Mouse (Mus musculus) stomach, embryonic 14.5 days (tissue): ENCODE measurements around the gene Vps13a. TPM values are rescaled to one million over a fixed set of nuclear protein-coding genes. Genes with fewer than 3 reads are reported as not detected.
"Not testable (repeated sequence)": the region's sequence is repeated elsewhere in the genome, so short reads cannot be mapped to it uniquely, and the experiment has no call there.

Source experiments
- ATAC-seq: fragments of 200-750 bp; cut with Nextera tagmentation; 2 replicates; pipeline ENCODE4 v1.8.0; 2017; ENCODE audit warnings: low read depth, moderate TSS enrichment; ENCODE audit not compliant: insufficient number of reproducible peaks, insufficient read depth, low FRiP score
- H3K27ac ChIP-seq: fragments of 300-500 bp; sonication (generic); 2 replicates; pipeline ENCODE4 v1.5.1; 2014; ENCODE audit warnings: mild to moderate bottlenecking, low read length, moderate library complexity, mixed read lengths
- H3K27me3 ChIP-seq: fragments of 300-500 bp; sonication (generic); 2 replicates; pipeline ENCODE4 v1.6.1; 2014; ENCODE audit warnings: low read length, control low read depth, mixed read lengths; ENCODE audit not compliant: control insufficient read depth, insufficient read depth
- H3K36me3 ChIP-seq: fragments of 300-500 bp; sonication (generic); 2 replicates; pipeline ENCODE4 v1.6.1; 2014; ENCODE audit warnings: mild to moderate bottlenecking, control low read depth, low read length, moderate library complexity, mixed read lengths; ENCODE audit not compliant: control insufficient read depth, insufficient read depth
- H3K4me1 ChIP-seq: fragments of 300-500 bp; sonication (generic); 2 replicates; pipeline ENCODE4 v1.6.1; 2014; ENCODE audit warnings: low read length, control low read depth, mixed read lengths; ENCODE audit not compliant: control insufficient read depth, insufficient read depth
- H3K4me2 ChIP-seq: fragments of 300-500 bp; sonication (generic); replicated peaks from 2 replicates; pipeline ENCODE4 v1.6.1; 2014; ENCODE audit warnings: low read depth, low read length, control low read depth
- H3K4me3 ChIP-seq: fragments of 300-500 bp; sonication (generic); 2 replicates; pipeline ENCODE4 v1.5.1; 2014; ENCODE audit warnings: low read depth, low read length, control low read depth
- H3K9ac ChIP-seq: fragments of 300-500 bp; sonication (generic); replicated peaks from 2 replicates; pipeline ENCODE4 v1.6.1; 2014; ENCODE audit warnings: low read depth, mild to moderate bottlenecking, control low read depth, low read length, moderate library complexity, mixed read lengths
- H3K9me3 ChIP-seq: fragments of 300-500 bp; sonication (generic); 2 replicates; pipeline ENCODE4 v1.6.1; 2016; ENCODE audit warnings: low read depth, low read length, control low read depth; ENCODE audit not compliant: control insufficient read depth
- WGBS: fragments of 180-500 bp; shearing (Covaris S2); extraction: QIAGEN DNeasy Blood & Tissue Kit; methylation state at CpG from one replicate; pipeline ENCODE4 v1.1.7; 2014; 5-methylcytosine and 5-hydroxymethylcytosine counted together
- polyA plus RNA-seq: library from polyadenylated mRNA; unstranded; fragments of >200 nt; fragmentation: Nextera tagmentation; extraction: Ambion mirVana; gene quantifications from 2 replicates; pipeline ENCODE4 v1.2.1, GENCODE M21; 2014

The Vps13a gene
- polyA plus RNA-seq, 1 experiment from 2014 or later: 20.8 TPM

- no peak for ATAC-seq
- no peaks in the 10 kb centered on the region for H3K27me3 ChIP-seq
- no peaks in the 10 kb centered on the region for H3K9me3 ChIP-seq
- H3K4me1 ChIP-seq: no peaks in the 10 kb centered on the region
- H3K36me3 ChIP-seq: no peaks in the 10 kb centered on the region
- no peak overlapping the region for H3K4me3 ChIP-seq
- no peak overlapping the region for H3K27ac ChIP-seq
- no peak overlapping the region for H3K4me2 ChIP-seq
- H3K9ac ChIP-seq: no peak overlapping the region
- WGBS: 75% methylated on average over 3 of the region's 3 CpGs
These were observed 21.4 kb upstream of the Vps13a start for GRCm38 (mm10) chr19:16802123-16802522.

- no peaks in the 10 kb centered on the region for H3K27me3 ChIP-seq
- no peak overlapping the region for H3K4me3 ChIP-seq
- H3K27ac ChIP-seq: no peak overlapping the region
- no peak overlapping the region for H3K4me2 ChIP-seq
- no peaks in the 10 kb centered on the region for H3K36me3 ChIP-seq
- no peaks in the 10 kb centered on the region for H3K4me1 ChIP-seq
- 72% methylated on average over 4 of the region's 4 CpGs for WGBS
- ATAC-seq: no peak
- H3K9me3 ChIP-seq: no peaks in the 10 kb centered on the region
- H3K9ac ChIP-seq: no peak overlapping the region
These were observed 17.2 kb upstream of the Vps13a start for GRCm38 (mm10) chr19:16797923-16798322.

- H3K4me3 ChIP-seq, H3K4me2 ChIP-seq, ATAC-seq, H3K36me3 ChIP-seq, H3K27ac ChIP-seq, H3K4me1 ChIP-seq, H3K27me3 ChIP-seq, H3K9ac ChIP-seq, H3K9me3 ChIP-seq: not testable (repeated sequence)
- WGBS: 76% methylated on average over 3 of the region's 3 CpGs
These were observed 13.8 kb upstream of the Vps13a start for GRCm38 (mm10) chr19:16794486-16794885.

GRCm38 (mm10) chr19:16789930-16790329 lies 9.2 kb upstream of the Vps13a start:
- no peaks in the 10 kb centered on the region for H3K4me1 ChIP-seq

GRCm38 (mm10) chr19:16784879-16785278 lies 4.1 kb upstream of the Vps13a start:
- Histone ChIP-seq H3K9me3 (no peaks in the 10 kb centered on the region), H3K4me2 (no peak overlapping the region)
- no peak for ATAC-seq

More at GRCm38 (mm10) chr19:16789930-16790329, 9.2 kb upstream of the Vps13a start:
- H3K36me3 ChIP-seq: no peaks in the 10 kb centered on the region
- 75% methylated on average over 4 of the region's 4 CpGs for WGBS
- H3K4me3 ChIP-seq: no peak overlapping the region
- ATAC-seq: no peak
- H3K9ac ChIP-seq: no peak overlapping the region
- H3K4me2 ChIP-seq: no peak overlapping the region
- no peaks in the 10 kb centered on the region for H3K27me3 ChIP-seq
- no peak overlapping the region for H3K27ac ChIP-seq
- no peaks in the 10 kb centered on the region for H3K9me3 ChIP-seq

GRCm38 (mm10) chr19:16781406-16782019 lies 780 bp upstream of the Vps13a start:
- no peaks in the 10 kb centered on the region for H3K4me1 ChIP-seq
- H3K27ac ChIP-seq: no peak overlapping the region
- H3K4me2 ChIP-seq: peak overlapping the region; percentile 94
- H3K9me3 ChIP-seq: no peaks in the 10 kb centered on the region
- no peaks in the 10 kb centered on the region for H3K36me3 ChIP-seq
- H3K4me3 ChIP-seq: peak overlapping the region; percentile 69
- no peak for ATAC-seq
- 0 out of 2 replicates have a peak overlapping the region, but pooled peaks have one; percentile 4 for H3K9ac ChIP-seq
- H3K27me3 ChIP-seq: no peaks in the 10 kb centered on the region
- WGBS: 12% methylated on average over 10 of the region's 10 CpGs

More at GRCm38 (mm10) chr19:16784879-16785278, 4.1 kb upstream of the Vps13a start:
- Histone ChIP-seq H3K27me3 (no peaks in the 10 kb centered on the region), H3K4me3 (no peak overlapping the region), H3K9ac (no peak overlapping the region), H3K4me1 (no peaks in the 10 kb centered on the region), H3K36me3 (no peaks in the 10 kb centered on the region), H3K27ac (no peak overlapping the region)
- 24% methylated on average over 3 of the region's 3 CpGs for WGBS

- peak overlapping the region; percentile 69 for H3K4me3 ChIP-seq
- H3K4me2 ChIP-seq: peak overlapping the region; percentile 94
- no peaks in the 10 kb centered on the region for H3K4me1 ChIP-seq
- no peaks in the 10 kb centered on the region for H3K36me3 ChIP-seq
- H3K9ac ChIP-seq: peak overlapping the region; percentile 47
- no peak overlapping the region for H3K27ac ChIP-seq
- under 1% methylated on average over 53 of the region's 55 CpGs for WGBS
- peak; percentile 59 for ATAC-seq
- no peaks in the 10 kb centered on the region for H3K9me3 ChIP-seq
- H3K27me3 ChIP-seq: no peaks in the 10 kb centered on the region
These were observed 416 bp downstream of the Vps13a start for GRCm38 (mm10) chr19:16780251-16780783.

GRCm38 (mm10) chr19:16779786-16780185 lies 947 bp downstream of the Vps13a start:
- WGBS: 15% methylated on average over 8 of the region's 8 CpGs
- no peaks in the 10 kb centered on the region for H3K27me3 ChIP-seq
- H3K4me3 ChIP-seq: peak overlapping the region; percentile 69
- H3K36me3 ChIP-seq: no peaks in the 10 kb centered on the region
- no peak for ATAC-seq
- peak overlapping the region; percentile 94 for H3K4me2 ChIP-seq
- H3K27ac ChIP-seq: no peak overlapping the region
- H3K4me1 ChIP-seq: no peaks in the 10 kb centered on the region
- no peaks in the 10 kb centered on the region for H3K9me3 ChIP-seq
- H3K9ac ChIP-seq: peak overlapping the region; percentile 47; the same call in 1 of the 2 replicates
